Mouse (Mus musculus) Muller cell, postnatal 12 days (primary cell): ENCODE data around the gene Hadha.
A peak's percentile ranks its signal among the peaks of the same experiment; 100 is the strongest.

ENCODE experiments used
- DNase-seq: peaks from one replicate; pipeline ENCODE4 v3.0.0-alpha.2; 2015; ENCODE audit errors: inconsistent ontology term

Hadha gene

GRCm38 (mm10) chr5:30112533-30113068, 42.4 kb downstream of the Hadha start:
- no peak for DNase-seq

- no peak for DNase-seq
Measured at GRCm38 (mm10) chr5:30111771-30112170, 43.2 kb downstream of the Hadha start.

- peak; percentile 40 for DNase-seq
Measured at GRCm38 (mm10) chr5:30111126-30111525, 43.8 kb downstream of the Hadha start.

- DNase-seq = no peak
Measured at GRCm38 (mm10) chr5:30110371-30111060, 44.4 kb downstream of the Hadha start.

- DNase-seq = no peak
Measured at GRCm38 (mm10) chr5:30109899-30110298, 45.1 kb downstream of the Hadha start.

GRCm38 (mm10) chr5:30108233-30108632, 46.7 kb downstream of the Hadha start:
- DNase-seq = no peak

- DNase-seq = no peak
Measured at GRCm38 (mm10) chr5:30107611-30108041, 47.3 kb downstream of the Hadha start.

- no peak for DNase-seq
Measured at GRCm38 (mm10) chr5:30107186-30107585, 47.8 kb downstream of the Hadha start.

- DNase-seq = no peak
Measured at GRCm38 (mm10) chr5:30106756-30107155, 48.2 kb downstream of the Hadha start.

- DNase-seq = peak; percentile 20
Measured at GRCm38 (mm10) chr5:30105668-30106300, 49.2 kb downstream of the Hadha start, which contains the start of gene 3110082J24Rik. 3110082J24Rik (minus strand) TSS chr5:30106086.

- peak; percentile 50 for DNase-seq
Measured at GRCm38 (mm10) chr5:30104841-30105667, 49.9 kb downstream of the Hadha start, which contains the start of gene Garem2. Garem2 (plus strand) TSS chr5:30105161.

- peak; percentile 62 for DNase-seq
Measured at GRCm38 (mm10) chr5:30104339-30104738, 50.6 kb downstream of the Hadha start.

GRCm38 (mm10) chr5:30103340-30103739, 51.6 kb downstream of the Hadha start:
- no peak for DNase-seq

- DNase-seq = no peak
Measured at GRCm38 (mm10) chr5:30098260-30098659, 56.7 kb downstream of the Hadha start.

GRCm38 (mm10) chr5:30095731-30096130, 59.2 kb downstream of the Hadha start:
- DNase-seq = no peak

- DNase-seq = no peak
Measured at GRCm38 (mm10) chr5:30094399-30094798, 60.6 kb downstream of the Hadha start.

- no peak for DNase-seq
Measured at GRCm38 (mm10) chr5:30092701-30093100, 62.3 kb downstream of the Hadha start.

- DNase-seq = peak; percentile 85
Measured at GRCm38 (mm10) chr5:30072825-30073821, 81.8 kb downstream of the Hadha start, which contains the start of gene Tyms. Tyms (minus strand) TSS chr5:30073617.

- DNase-seq = no peak
Measured at GRCm38 (mm10) chr5:30072377-30072776, 82.6 kb downstream of the Hadha start.

GRCm38 (mm10) chr5:30071677-30072076, 83.3 kb downstream of the Hadha start:
- DNase-seq = no peak
